Mouse (Mus musculus) gastrocnemius, adult 8-10 months (tissue): ENCODE measurements around the gene Hist1h3f. TPM values are rescaled to one million over a fixed set of nuclear protein-coding genes. Genes with fewer than 3 reads are reported as not detected.
A peak's percentile ranks its signal among the peaks of the same experiment; 100 is the strongest.
"Not testable (repeated sequence)": the region's sequence is repeated elsewhere in the genome, so short reads cannot be mapped to it uniquely, and the experiment has no call there.

ENCODE experiments used
- DNase-seq, 2 experiments: peaks; one replicate each; pipeline ENCODE4 v3.0.0; 2022; ENCODE audit warnings: low spot score in 2 of 2
- total RNA-seq, 4 experiments: library from RNA; stranded (reverse); gene quantifications; 2 replicates each; pipeline ENCODE4 v1.2.4; 2022

Hist1h3f gene
- total RNA-seq, 4 experiments from 2014 or later: 3.1 to 5.0 (median 4.4) TPM

- no peak for DNase-seq
Observed at GRCm38 (mm10) chr13:23536076-23536822, 7.6 kb upstream of the Hist1h3f start.

GRCm38 (mm10) chr13:23537006-23537710, 6.7 kb upstream of the Hist1h3f start:
- DNase-seq: no peak

DNA sequence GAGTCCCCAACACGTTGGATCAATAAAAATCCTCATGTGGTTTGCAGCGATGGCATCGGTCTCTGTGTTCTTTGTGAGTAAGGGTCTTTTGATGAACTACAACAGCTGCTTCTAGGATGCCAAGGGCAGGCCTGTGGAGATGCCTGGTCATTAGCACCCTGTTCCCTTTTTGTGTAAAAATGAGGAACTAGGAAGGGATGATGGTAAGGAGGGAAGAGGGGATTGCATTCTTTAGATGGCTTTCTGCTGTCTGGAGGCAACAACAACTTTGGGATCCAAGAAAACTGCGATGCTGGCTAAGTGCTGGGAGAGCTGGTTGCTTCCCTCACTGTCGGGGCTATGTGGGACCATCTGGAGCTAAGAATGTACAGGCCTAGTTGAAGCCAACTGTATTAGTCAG, 5.6 kb upstream of the Hist1h3f start:
- DNase-seq: no peak

- not testable (repeated sequence) for DNase-seq
Observed at GRCm38 (mm10) chr13:23539821-23540220, 4.0 kb upstream of the Hist1h3f start.

- DNase-seq: no peak
Observed at GRCm38 (mm10) chr13:23541497-23541896, 2.4 kb upstream of the Hist1h3f start.

- DNase-seq: not testable (repeated sequence)
Observed at GRCm38 (mm10) chr13:23542225-23542980, 1.4 kb upstream of the Hist1h3f start.

DNA sequence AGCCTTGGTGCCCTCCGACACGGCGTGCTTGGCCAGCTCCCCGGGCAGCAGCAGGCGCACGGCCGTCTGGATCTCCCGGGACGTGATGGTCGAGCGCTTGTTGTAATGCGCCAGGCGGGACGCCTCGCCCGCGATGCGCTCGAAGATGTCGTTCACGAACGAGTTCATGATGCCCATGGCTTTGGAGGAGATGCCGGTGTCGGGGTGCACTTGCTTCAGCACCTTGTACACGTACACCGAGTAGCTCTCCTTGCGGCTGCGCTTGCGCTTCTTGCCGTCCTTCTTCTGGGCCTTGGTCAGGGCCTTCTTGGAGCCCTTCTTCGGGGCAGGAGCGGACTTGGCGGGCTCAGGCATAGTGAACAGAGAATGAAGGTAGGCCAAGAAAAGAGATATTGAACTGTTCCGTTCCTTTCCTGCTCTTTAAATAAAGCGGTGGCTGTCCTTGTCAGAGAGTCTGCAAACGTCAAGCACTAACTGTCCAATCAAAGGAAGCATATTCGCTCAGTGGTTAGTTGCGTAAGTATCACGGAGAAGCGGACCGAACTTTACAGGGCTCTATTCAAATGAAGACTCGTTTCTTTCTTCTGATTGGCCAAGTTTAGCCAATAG, 749 bp upstream of the Hist1h3f start, which contains the start of gene Hist1h2bh:
Gene Hist1h2bh, minus strand, starts transcription at position 394 of the 609 bp plus-strand sequence.
- peak in 1 of 2 experiments; percentile 37 for DNase-seq

DNA sequence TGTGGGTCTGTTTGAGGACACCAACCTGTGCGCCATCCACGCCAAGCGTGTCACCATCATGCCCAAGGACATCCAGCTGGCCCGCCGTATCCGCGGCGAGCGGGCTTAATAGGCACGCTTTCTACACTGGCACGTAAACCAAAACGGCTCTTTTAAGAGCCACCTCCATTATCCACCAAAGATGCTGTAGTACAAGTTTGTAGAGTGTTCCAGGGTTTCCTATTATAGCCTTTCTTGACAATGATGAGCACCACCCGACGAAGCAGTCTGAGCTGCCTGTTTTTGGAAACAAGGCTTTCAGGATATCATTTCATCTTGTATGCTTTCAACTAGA, 902 bp downstream of the Hist1h3f start:
- not testable (repeated sequence) for DNase-seq

- DNase-seq: no peak
Observed at GRCm38 (mm10) chr13:23546694-23547093, 2.8 kb downstream of the Hist1h3f start.

DNA sequence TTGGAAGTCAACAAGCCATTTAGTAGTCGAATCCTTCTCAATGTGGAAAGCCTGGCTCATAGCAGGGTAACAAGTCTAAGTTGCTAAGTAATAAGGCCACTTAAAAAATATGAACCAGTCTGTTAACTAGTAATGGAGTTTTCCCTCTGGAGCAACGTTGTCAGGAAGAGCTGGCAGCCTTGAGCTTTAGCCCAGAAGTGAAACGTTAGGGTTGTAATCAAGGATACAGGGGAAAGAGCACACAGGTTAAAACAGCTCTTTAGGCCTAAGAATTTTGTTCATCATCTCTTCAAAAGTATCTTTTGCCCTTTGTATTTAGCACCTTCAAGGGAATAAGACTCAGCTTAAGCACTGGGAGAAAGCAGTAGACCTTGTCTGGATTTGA, 6.9 kb downstream of the Hist1h3f start:
- no peak for DNase-seq

- peak in 1 of 2 experiments; percentile 52 for DNase-seq
Observed at GRCm38 (mm10) chr13:23551146-23551834, 7.4 kb downstream of the Hist1h3f start, which contains the start of gene Hist1h4f. Gene Hist1h4f, minus strand, starts transcription at chr13:23551648.

- no peak for DNase-seq
Observed at GRCm38 (mm10) chr13:23551931-23552914, 8.4 kb downstream of the Hist1h3f start.

GRCm38 (mm10) chr13:23552962-23553361, 9.1 kb downstream of the Hist1h3f start, which contains the start of gene Hist1h1d:
Gene Hist1h1d, plus strand, starts transcription at chr13:23553262.
- no peak for DNase-seq

- no peak for DNase-seq
Observed at GRCm38 (mm10) chr13:23554393-23554792, 10.5 kb downstream of the Hist1h3f start.

DNA sequence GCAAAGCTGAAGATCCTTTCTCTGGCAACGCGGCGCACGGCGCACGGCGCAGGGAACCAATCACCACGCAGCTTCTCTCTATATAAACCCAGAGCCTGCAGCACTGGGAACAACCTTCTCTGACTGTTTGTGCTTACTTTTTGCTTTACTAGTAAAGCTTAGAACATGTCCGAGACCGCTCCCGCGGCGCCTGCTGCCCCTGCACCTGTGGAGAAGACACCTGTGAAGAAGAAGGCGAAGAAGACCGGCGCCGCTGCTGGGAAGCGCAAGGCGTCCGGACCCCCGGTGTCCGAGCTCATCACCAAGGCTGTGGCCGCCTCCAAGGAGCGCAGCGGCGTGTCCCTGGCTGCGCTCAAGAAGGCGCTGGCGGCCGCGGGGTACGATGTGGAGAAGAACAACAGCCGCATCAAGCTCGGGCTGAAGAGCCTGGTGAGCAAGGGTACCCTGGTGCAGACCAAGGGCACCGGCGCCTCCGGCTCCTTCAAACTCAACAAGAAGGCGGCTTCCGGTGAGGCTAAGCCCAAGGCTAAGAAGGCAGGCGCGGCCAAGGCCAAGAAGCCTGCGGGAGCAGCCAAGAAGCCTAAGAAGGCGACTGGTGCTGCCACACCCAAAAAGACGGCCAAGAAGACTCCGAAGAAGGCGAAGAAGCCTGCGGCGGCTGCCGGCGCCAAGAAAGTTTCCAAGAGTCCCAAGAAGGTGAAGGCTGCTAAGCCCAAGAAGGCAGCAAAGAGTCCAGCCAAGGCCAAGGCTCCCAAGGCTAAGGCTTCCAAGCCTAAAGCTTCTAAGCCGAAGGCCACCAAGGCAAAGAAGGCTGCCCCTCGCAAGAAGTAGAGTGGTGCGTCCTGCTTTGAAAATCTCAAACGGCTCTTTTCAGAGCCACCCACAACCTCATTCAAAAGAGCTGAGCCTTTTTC, 11.3 kb downstream of the Hist1h3f start:
- peak in 1 of 2 experiments; percentile 43 for DNase-seq

- no peak for DNase-seq
Observed at GRCm38 (mm10) chr13:23555839-23556416, 12.1 kb downstream of the Hist1h3f start.

DNA sequence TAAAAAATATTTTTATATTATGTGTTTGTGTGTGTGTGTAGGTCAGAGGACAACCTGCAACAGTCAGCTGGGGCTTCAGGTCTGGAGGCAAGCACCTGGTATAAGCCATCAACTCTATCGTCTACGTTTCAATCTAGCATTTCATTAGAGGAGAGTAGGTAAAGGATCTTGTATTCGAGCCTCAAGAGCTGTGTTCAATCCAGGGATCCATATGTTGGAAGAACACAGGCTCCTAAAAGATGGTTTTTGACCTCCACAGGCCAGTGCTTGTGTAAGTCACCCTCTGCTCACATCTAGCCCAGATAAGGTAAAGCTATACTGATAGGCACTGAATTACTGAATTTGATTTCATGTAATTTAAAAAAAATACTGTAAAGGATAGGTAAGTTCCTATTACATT, 13.1 kb downstream of the Hist1h3f start:
- DNase-seq: no peak

GRCm38 (mm10) chr13:23560699-23561098, 16.8 kb downstream of the Hist1h3f start:
- DNase-seq: not testable (repeated sequence)
